Mouse (Mus musculus) kidney, postnatal 36 days (tissue): ENCODE measurements around the gene Opn1sw.
A peak's percentile ranks its signal among the peaks of the same experiment; 100 is the strongest.
"Not testable (repeated sequence)": the region's sequence is repeated elsewhere in the genome, so short reads cannot be mapped to it uniquely, and the experiment has no call there.

Experiments used
- DNase-seq, 2 experiments: peaks; one replicate each; pipeline ENCODE4 v3.0.0; 2021 to 2022; ENCODE audit warnings: mixed read lengths in 2 of 2

Opn1sw gene

DNA sequence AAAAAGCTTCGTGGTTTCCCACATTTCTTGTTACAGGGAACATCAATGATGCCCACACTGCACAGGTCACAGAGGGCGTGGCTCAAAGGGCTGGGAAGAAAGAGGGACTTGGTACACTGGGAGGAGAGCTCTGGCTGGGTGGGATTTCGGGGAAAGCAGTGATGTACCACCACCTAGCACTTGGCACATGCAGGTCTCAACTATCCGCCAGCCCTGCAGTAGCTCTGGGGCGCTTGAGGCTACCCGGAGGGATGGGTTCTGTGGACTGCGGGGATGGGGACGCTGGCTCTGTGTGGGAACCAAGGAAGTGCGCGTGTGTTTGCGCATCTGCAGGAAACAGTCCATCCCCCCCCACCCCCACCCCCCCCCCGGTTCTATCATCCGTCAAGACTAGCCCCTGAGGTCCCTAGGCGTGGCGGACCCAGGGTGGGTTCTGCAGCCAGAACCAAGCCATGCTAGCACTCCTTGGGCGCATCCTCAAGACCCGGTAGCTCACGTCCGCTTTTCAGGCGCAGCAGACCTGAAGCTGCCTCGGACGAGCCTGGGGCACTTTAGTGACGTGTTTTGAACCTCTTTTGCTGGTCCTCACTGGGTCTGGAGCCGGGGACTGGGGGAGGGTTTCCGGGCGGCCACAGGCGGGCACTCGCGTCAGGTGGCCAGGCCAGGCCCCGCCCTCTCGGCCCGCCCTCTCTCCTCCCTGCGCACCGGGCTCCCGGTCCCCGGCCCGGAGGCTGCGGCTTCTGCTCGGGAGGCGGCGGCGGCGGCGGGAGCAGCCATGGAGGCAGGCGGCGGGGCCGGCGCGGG is 7.8 kb upstream of the Opn1sw start, which contains the start of gene Ccdc136:
Ccdc136 (plus strand) TSS at position 400 of the 804 bp plus-strand sequence.
- peak; percentile 82 to 90 for DNase-seq

DNA sequence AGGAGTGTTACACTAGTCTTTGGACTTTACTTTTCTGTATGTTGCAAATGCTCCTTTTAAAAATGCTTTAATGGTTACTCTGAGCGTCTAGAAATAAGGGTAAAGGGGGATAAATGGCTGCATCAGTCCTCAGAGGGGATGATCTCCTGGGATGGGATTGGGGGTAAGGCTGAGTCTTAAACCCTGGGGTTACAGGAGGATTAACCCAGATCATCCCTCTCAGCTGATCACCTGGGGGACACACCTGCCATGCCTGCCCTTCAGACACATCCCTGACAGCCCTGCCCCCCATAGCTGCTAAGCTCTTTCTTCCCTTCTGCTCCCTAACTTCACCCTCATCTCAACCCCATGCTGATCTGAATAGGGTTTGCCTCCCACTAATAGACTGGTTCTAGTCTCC is 6.0 kb upstream of the Opn1sw start:
- DNase-seq, result no peak

DNA sequence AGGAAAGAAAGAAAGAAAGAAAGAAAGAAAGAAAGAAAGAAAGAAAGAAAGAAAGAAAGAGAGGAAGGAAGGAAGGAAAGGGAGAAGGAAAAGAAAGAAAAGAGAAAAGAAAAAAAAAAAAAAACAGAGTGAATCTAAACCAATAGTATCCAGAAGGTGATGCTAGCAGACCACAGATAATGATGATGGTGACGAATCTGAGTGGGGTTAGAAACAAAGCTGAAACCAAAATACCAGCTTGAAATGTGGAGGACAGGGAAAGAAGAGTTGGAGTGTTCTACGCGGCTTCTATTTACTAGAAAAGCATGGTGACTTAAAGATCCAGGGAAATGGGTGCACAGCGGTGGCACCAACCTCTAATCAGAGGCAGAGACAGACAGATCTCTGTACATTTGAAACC is 3.5 kb upstream of the Opn1sw start:
- DNase-seq, result no peak

DNA sequence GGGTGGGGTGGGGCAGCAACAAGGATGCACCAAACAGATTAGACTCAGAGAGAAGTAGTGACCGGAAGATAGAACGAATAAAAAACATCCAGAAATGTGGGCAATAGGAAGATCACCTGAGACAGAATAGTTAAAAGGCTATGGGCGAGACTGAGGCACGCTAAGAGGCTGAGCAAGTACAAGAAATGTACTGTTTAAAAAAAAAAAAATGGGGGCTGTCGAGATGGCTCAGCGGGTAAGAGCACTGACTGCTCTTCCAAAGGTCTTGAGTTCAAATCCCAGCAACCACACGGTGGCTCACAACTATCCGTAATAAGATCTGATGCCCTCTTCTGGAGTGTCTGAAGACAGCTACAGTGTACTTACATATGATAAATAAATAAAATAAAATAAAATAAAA is 3.0 kb upstream of the Opn1sw start:
- DNase-seq, result not testable (repeated sequence)

DNA sequence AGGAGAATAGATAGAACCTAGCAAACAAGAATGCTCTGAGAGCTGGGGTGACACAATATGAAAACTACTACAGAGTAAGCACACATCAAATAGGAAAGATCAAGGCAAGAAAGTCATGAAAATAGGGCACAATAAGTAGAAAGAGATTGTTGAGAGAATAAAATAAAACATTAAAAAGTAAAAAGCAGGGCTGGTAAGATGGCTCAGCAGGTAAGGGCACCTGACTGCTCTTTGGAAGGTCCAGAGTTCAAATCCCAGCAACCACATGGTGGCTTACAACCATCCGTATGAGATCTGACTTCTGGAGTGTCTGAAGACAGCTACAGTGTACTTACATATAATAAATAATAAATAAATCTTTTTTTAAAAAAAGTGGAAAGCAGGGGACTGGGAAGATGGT is 2.2 kb upstream of the Opn1sw start:
- not testable (repeated sequence) for DNase-seq

DNA sequence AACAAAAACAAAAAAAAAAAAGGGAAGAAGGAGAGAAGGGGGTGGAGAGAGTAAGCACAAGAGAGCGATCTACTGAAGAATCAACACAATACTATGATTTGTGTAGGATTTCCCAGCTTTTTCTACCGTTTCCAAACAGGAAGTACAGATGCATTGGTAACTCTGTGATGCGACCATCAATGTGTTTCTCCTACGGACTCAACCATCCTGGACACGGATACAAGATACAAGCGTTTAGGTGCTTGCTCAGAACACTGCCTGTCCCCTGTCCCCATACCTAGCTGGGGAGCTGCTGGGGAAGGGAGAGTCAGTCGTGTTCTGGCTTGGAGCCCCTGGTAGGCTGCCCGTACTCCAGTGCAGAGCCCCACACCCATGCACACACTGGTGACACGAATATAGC is 1.2 kb upstream of the Opn1sw start:
- no peak for DNase-seq

DNA sequence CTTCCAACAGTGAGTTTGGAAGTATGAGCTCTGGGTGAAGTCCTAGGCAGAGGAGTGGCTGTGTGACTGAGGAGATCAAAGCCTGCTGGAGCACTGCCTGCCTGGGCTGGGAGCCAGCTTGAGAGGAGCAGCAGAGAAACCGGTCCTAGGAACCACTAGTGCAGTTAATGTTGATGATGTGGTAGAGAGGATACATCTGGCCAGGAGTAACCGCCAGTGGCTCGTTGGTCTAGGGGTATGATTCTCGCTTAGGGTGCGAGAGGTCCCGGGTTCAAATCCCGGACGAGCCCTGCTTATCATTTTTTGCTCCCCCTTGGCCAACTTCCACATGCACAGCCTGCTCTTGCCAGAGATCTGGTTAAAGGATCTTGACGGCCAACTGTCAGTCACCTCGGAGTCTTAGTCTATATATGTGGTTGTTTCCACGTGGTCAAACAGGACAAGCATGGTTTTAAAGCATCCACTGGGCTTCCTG is 375 bp upstream of the Opn1sw start:
- peak; percentile 90 to 93 for DNase-seq

DNA sequence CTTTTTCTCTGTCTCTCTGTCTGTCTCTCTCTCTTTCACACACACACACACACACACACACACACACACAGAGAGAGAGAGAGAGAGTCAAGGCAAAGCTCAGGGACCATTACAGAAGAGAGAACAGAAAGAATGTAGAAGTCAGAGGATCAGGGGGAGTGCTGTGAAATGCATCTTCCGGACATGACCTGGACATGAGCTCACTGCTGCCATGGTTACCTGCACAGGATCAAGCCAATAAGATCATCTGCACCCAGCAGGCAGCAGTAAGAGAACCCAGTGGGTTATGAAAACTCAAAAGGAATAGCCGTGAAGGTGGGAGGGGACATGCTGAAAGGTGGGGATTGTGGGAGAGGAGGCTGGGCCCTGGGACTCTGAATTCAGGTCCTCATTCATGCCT is 5.8 kb downstream of the Opn1sw start:
- DNase-seq, result no peak

DNA sequence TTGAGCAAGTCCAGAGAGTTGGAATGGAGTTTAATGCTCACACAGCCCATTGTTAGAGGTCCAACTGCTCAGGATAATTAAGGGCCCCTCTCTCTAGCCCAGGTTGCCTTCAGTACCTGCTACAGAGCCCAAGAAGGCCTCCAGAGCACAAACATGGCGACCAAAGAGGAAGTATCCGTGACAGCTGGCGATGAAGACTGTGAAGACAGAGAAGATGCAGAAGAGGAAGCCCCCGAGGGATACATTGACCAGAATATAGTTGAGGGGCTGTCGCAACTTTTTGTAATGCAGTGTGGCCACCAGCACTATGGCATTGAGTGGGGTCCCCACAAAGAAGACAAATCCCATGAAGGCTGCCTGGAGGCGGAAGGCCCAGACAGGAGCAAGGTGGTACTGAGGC is 8.3 kb downstream of the Opn1sw start:
- no peak for DNase-seq

DNA sequence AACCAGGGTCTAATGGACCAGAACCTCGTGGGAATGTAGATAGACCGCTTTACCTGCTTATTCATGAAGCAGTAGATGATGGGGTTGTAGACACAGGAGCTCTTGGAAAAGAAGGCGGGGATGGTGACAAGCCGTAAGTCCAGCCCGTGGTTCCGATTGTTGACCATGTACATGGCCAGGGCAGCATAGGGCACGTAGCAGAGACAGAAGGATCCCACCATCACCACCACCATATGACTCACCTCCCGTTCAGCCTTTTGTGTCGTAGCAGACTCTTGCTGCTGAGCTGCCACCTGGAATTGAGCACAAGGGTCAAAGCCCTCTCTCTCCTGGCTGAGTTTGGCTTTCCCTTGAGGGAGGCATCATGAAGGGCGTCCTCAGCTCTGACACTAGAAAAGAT is 9.6 kb downstream of the Opn1sw start:
- no peak for DNase-seq

DNA sequence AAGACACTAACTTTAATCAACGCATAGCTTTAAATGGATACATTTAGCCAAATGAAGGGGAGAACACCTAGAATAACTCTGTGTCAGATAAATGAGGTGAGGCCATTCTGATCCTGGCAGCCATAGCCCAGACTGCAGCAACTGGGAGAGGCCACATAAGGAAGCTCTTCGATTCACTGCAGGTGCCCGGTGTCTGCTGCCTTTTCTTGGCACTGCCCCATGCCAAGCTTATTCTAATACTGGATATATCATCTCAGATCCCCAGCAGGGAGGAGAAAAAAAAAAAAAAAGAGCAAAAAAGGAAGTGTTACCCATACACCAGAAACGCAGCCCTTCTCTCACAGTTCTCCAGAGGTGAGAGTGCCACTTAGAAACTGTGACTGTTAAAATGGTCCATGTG is 10.9 kb downstream of the Opn1sw start:
- DNase-seq, result no peak

DNA sequence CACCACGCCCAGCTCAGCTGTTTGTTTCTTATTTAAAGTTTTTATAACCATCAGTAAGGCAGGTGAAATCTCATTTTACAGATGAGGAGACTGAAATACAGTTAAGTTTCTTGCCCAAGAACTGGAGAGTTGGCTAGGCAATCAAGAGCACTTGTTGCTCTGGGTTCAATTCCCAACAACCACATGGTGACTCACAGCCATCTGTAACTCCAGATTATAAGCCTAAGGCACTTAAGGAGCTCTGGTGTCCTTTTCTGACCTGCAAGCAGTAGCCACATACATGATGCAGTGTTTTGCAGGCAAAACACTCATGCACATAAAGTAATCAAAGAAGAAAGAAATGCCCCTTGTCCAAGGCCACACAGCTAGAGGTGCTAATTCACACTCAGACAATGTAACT is 23.0 kb downstream of the Opn1sw start:
- no peak for DNase-seq

DNA sequence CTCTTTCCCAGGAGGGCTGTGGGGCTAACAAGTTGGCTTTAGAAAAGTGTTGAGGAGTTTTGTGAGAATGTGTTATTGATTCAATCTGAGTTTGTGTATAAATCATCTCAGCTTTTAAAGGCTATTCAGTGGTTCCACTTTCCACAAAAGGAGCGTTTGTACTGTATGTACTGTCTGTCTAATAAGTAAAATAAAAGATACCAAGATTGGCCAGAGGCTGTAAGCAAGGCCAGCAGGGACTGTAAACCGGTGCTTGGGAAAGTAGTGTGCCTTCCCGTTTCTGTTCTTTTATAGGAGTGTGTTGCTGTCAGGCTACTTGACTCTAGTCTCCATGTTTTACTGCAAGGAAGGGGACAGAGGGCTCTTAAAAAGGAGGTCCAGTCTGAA is 25.1 kb downstream of the Opn1sw start:
- DNase-seq, result no peak

DNA sequence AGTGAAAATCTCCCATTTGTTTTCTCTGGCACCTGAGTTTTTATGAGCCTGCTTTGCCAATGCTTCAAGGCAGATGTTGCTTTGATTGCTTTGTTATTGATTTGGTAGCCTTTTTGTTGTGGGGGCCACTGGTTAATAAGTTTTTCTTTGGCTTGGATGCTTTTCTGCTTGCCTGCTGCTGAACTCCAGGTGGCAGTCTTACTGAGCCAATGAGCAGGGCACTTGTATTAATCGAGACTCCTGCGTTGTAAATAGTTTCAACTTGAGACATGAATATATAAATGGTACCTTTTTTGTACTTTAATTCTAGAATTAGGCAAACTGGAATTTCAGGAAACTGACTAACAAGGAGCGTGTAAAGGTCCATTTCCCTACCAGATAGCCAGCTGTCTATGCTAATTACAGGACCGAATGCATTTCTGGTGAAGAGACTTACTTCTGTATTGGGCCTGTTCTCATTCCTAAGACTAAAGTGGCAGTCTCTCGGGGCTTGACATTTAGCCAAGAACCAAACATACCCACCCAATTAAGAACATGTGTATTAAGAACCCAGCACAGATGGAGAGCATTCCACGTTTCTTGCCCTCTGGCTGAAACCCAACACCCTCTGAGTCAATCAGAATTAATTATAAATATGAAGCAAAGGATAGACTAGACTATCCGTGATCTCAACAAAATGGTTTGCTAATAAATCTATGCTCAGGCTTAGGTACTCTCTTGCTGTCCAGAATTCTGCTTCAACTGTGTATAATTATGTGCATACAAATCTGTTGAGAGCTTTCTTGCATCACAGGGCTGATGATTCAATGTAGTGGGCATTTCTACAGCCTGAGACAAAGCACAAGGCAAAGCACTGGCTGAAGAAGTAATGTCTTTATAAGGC is 25.8 kb downstream of the Opn1sw start:
- peak in 1 of 2 experiments; percentile 19 for DNase-seq

DNA sequence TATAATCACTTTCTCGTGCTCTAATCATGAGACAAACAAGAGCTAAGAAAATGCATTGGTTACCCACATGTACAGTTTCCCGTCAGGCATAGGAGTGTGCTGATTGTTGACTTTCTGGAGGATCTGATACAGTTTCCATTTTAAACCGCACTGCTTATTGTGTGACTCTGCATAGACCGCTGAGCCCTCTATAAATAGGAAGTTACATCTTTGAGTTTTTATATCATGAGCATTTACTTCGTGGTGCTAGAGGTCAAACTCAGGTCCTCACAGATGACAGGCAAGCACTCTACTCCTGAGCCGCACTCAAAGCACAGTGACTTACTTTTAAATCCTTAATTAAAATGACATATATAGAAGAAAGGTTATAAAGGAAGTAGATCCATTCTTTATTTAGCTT is 28.1 kb downstream of the Opn1sw start:
- no peak for DNase-seq

DNA sequence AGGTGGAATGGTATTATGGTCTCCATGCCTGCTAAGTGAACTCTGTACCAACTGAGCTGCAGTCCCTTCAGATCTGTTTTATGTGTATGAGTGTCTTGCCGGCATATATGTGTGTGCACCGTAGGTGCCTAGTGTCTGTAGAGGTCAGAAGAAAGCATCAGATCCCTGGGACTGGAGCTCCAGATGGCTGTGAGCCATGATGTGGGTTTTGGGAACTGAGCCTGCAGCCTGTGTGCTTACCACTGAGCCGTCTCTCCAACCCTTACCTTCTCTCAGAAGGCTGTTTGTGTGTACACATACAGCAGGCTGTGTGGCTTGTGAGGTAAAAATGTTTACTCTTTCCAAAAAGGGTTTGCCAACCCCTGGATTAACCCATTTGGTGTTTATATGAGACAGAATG is 28.9 kb downstream of the Opn1sw start:
- no peak for DNase-seq

DNA sequence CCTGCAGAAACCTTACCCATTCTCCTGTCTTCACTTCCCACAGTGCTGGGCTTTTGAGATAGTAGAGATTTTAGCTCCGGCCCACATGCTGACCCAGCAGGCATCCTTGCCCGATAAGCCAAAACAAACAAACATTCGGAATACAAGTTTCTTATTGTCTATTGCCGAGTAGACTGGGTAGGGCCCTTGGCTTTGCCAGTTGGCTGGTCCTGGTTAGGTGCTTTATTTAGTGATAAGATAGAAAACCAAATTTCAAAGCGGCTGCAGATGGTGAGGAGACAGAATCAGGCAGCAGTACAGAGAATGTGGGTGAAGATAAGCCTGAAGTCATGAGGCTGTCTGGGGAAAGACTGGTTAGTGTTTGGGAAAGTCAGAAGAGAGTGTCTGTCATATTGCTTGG is 35.5 kb downstream of the Opn1sw start:
- no peak for DNase-seq

DNA sequence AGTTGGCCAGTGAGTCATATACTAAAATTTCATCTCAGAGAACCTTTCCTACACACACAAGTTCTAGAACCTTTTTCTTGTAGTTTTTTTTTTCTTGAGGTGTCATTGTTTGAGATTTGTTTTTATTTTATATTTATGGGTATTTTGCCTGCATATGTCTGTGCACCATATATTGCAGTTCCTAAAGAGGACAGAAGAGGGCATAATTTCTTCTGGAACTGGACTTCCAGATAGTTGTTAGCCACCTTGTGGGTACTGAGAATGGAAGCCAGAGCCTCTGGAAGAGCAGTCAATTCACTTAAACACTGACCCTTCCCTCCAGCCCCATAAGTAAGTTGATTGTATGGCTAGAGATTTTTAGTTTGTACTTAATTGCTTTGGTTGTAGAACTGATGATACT is 36.7 kb downstream of the Opn1sw start:
- no peak for DNase-seq

DNA sequence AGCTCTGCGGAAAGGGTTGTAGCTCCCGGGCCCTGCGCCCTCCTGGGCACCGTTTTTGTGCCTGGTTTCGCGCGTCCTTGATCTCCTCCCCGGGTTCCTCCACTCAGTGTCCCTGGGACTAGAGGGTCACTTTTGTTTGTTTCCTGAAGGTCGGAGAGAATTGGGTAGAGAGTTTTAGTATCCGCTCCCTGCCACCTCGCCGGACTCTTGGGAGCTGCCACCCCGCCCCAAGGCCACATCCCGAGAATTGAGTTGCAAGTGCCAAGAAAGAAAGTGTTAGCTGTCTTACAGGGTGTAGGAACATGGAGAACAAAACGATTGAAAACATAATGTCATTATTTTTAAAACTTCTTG is 39.9 kb downstream of the Opn1sw start:
- DNase-seq, result peak in 1 of 2 experiments; percentile 24

DNA sequence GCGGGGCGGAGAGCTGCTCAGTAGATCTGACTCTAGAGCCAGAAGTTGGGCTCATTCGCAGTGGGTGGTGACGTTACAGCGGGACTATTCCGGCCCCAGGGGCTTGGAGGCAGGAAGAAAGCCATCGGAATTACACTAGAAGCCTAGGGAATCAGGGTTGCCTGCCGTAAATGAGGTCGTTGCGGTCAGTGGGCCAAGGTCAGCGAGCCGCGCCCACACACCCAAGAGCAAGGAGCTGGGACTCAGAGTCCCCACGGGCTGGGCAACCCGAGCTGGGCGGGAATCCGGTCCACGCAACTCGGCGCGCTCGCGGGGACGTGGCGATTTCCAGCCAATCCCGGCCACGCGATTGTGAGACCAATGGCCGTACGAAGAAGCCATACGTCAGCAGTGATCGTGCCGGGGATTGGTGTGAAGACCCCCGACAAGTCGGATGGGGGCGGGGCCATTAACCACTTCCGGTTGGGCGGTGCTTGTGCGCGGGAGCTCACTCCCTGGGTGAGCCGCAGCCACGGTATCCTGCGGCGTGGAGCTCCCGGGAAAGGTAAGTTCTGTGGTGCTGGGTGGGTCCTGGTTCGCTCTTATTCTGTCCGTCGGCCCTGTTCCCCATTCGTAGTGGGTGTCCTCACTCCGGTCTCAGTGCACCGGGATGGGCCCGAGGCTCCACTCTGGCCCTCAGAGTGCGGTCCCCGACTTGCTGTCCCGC is 40.5 kb downstream of the Opn1sw start, which contains the start of gene Calu:
Calu (plus strand) TSS at position 405 of the 706 bp plus-strand sequence.
- DNase-seq, result peak; percentile 100

DNA sequence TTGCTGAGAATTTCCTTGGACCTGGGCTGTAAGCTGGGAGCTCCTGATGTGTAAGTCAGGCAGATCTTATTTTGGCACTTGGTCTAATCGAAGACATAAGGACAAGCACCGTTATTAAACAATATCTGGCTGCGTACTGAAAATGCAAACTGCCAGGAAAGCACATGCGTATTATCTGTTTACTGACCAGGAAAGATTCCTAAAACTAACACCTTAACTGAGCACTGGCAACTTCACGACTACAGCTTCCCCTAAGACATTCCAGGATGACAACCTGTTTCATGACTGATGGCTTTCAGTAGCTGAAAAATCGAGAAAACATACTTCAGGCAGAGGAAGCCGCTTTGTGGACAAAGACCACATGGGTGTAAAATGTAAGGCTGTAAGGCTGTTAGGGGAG is 41.1 kb downstream of the Opn1sw start:
- no peak for DNase-seq

DNA sequence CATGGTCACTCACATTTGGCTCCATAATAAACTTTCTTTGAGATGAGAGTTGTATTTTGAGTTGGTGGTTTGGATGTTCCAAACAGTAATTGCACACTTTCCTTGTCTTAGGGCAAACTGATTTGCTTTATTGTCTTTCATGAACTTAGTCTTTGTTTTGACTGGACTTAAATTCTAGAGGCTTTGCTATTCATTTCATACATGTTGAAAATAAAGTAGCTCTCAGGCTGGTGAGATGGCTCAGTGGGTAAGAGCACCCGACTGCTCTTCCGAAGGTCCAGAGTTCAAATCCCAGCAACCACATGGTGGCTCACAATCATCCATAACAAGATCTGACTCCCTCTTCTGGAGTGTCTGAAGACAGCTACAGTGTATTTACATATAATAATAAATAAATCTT is 41.8 kb downstream of the Opn1sw start:
- not testable (repeated sequence) for DNase-seq

DNA sequence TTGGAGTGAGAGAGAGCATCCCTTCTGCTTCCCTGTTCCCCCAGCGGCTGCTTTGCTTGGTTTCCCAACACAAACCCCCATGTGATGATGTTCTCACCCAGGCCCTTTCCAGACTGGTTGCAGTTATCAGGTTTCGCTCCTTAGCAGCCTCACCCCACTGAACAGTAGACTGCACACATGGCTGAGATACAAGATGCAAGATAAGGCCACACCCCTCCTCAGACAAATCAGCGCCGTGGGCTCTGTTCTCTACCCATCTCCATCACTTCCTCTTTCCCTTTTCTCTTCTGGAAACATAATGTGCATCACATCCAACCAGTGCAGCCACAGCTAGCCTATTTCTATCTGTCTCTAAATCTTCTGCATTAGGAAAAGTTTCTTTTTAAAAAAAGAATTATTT is 58.8 kb downstream of the Opn1sw start:
- DNase-seq, result no peak
